Comparison of ENCODE assay signal across 14 mouse cellular contexts in genomic region chr12:54247835-54248234, GRCm38 (mm10).
"Had no signal": no experiment of that assay in that cellular context is flagged by ENCODE, and none has a peak within 500 bp of the region (broad histone marks: within the 10 kb centered on the region; RNA-seq: fewer than 3 reads in every experiment).

No protein-coding gene starts in this region.

- ATAC-seq: liver, postnatal 0 days; lung, postnatal 0 days; midbrain, embryonic 16.5 days had no signal

- DNase-seq: liver, postnatal 0 days; lung, adult 2 months; lung, postnatal 4 days; midbrain, embryonic 14.5 days; retina, postnatal 1 day; right cerebral cortex, adult 18-20 months; right cerebral cortex, postnatal 25 days; right cerebral cortex, postnatal 4 days; spleen, adult 18-20 months; thymus, adult 18-20 months; thymus, postnatal 14 days; thymus, postnatal 4 days had no signal
